Mouse (Mus musculus) spleen, adult 2 months (tissue): ENCODE results near the gene Alx3. TPM values are rescaled to one million over a fixed set of nuclear protein-coding genes. Genes with fewer than 3 reads are reported as not detected.

Experiments used
- DNase-seq, 2 experiments: peaks; one replicate each; pipeline versions ENCODE4 v3.0.0 to v3.0.0-alpha.2; 2012 to 2021; ENCODE audit warnings: low spot score in 2 of 2, low read depth in 1 of 2
- H3K27ac ChIP-seq: fragments of 200-500 bp; 2 replicates; pipeline ENCODE4 v1.5.1; 2012; ENCODE audit warnings: low read length, inconsistent platforms; ENCODE audit not compliant: insufficient read depth
- H3K27me3 ChIP-seq: fragments of 200-500 bp; 2 replicates; pipeline ENCODE4 v1.6.1; 2012; ENCODE audit warnings: mild to moderate bottlenecking, moderate library complexity, low read length, inconsistent platforms; ENCODE audit not compliant: control insufficient read depth, insufficient read depth
- H3K36me3 ChIP-seq: fragments of 200-500 bp; 2 replicates; pipeline ENCODE4 v1.6.1; 2012; ENCODE audit warnings: mild to moderate bottlenecking, low read length, inconsistent platforms; ENCODE audit not compliant: control insufficient read depth, insufficient read depth
- H3K4me1 ChIP-seq: fragments of 200-500 bp; 2 replicates; pipeline ENCODE4 v1.6.1; 2011; ENCODE audit warnings: inconsistent platforms; ENCODE audit not compliant: control insufficient read depth, insufficient read depth, insufficient read length
- H3K4me3 ChIP-seq: fragments of 200-500 bp; 2 replicates; pipeline ENCODE4 v1.5.1; 2011; ENCODE audit warnings: mild to moderate bottlenecking, inconsistent platforms; ENCODE audit not compliant: insufficient read depth, insufficient read length; ENCODE audit errors: extremely low read depth
- CTCF ChIP-seq: fragments of 200-500 bp; IDR thresholded peaks from 2 replicates; pipeline ENCODE4 v1.5.1; 2011; ENCODE audit warnings: mild to moderate bottlenecking, inconsistent platforms; ENCODE audit not compliant: insufficient read depth, insufficient read length, insufficient replicate concordance; ENCODE audit errors: extremely low read depth
- POLR2A ChIP-seq: fragments of 200-500 bp; IDR thresholded peaks from 2 replicates; pipeline ENCODE4 v1.6.1; 2011; ENCODE audit warnings: low read depth, low read length, inconsistent platforms
- WGBS: fragments of 180-500 bp; shearing (Covaris S2); methylation state at CpG from one replicate; pipeline ENCODE4 v1.1.7; 2018; 5-methylcytosine and 5-hydroxymethylcytosine counted together
- polyA plus RNA-seq: library from polyadenylated mRNA; depleted of rRNA; stranded (reverse); fragments of >200 nt; gene quantifications from 2 replicates; pipeline ENCODE4 v1.2.3, GENCODE M21; 2012; rRNA removed

Alx3 gene
- not detected in 2 replicates for polyA plus RNA-seq

GRCm38 (mm10) chr3:107594662-107595263 lies at the start of gene Alx3:
Gene Alx3, plus strand, starts transcription at chr3:107595031.
- DNase-seq: no peak
- WGBS: 4% methylated on average over 45 of the region's 46 CpGs
- Histone ChIP-seq H3K4me1 (peaks cover 7% of the 10 kb centered on the region), H3K4me3 (peak within 1 kb of the TSS; percentile 5; the same call in 1 of the 2 replicates), H3K27ac (no peak within 1 kb of the TSS), H3K36me3 (no peaks in the 10 kb centered on the region), H3K27me3 (peaks cover 30% of the 10 kb centered on the region)
- TF ChIP-seq CTCF: no peak

GRCm38 (mm10) chr3:107545278-107545677 lies 49.6 kb upstream of the Alx3 start:
- Histone ChIP-seq H3K27me3 (no peaks in the 10 kb centered on the region), H3K4me1 (no peaks in the 10 kb centered on the region), H3K4me3 (no peak overlapping the region), H3K27ac (no peak overlapping the region), H3K36me3 (no peaks in the 10 kb centered on the region)
- WGBS: 71% methylated on average over 5 of the region's 5 CpGs
- TF ChIP-seq POLR2A (no peak), CTCF (no peak)
- no peak for DNase-seq

GRCm38 (mm10) chr3:107545716-107546412 lies 49.0 kb upstream of the Alx3 start:
- TF ChIP-seq CTCF (no peak), POLR2A (no peak)
- WGBS: 71% methylated on average over 10 of the region's 10 CpGs
- no peak for DNase-seq
- Histone ChIP-seq H3K27me3 (no peaks in the 10 kb centered on the region), H3K27ac (no peak overlapping the region), H3K4me1 (no peaks in the 10 kb centered on the region), H3K36me3 (no peaks in the 10 kb centered on the region), H3K4me3 (no peak overlapping the region)

GRCm38 (mm10) chr3:107546956-107547355 lies 47.9 kb upstream of the Alx3 start:
- Histone ChIP-seq H3K27me3 (no peaks in the 10 kb centered on the region), H3K36me3 (no peaks in the 10 kb centered on the region), H3K27ac (no peak overlapping the region), H3K4me1 (no peaks in the 10 kb centered on the region), H3K4me3 (no peak overlapping the region)
- TF ChIP-seq POLR2A (no peak), CTCF (no peak)
- no peak for DNase-seq
- WGBS: 58% methylated on average over 2 of the region's 2 CpGs

GRCm38 (mm10) chr3:107550409-107551049 lies 44.3 kb upstream of the Alx3 start:
- TF ChIP-seq CTCF: peak; percentile 35; the same call in 1 of the 2 replicates
- no peak for TF ChIP-seq POLR2A
- Histone ChIP-seq H3K27ac (no peak overlapping the region), H3K4me1 (no peaks in the 10 kb centered on the region), H3K27me3 (no peaks in the 10 kb centered on the region), H3K4me3 (no peak overlapping the region), H3K36me3 (no peaks in the 10 kb centered on the region)
- DNase-seq: peak in 1 of 2 experiments; percentile 14
- 74% methylated on average over 17 of the region's 17 CpGs for WGBS

- Histone ChIP-seq H3K4me3 (no peak within 1 kb of the TSS), H3K4me1 (no peaks in the 10 kb centered on the region), H3K27me3 (no peaks in the 10 kb centered on the region), H3K36me3 (no peaks in the 10 kb centered on the region), H3K27ac (no peak within 1 kb of the TSS)
- no peak for DNase-seq
- TF ChIP-seq POLR2A (no peak), CTCF (no peak)
- 93% methylated on average over 2 of the region's 2 CpGs for WGBS
These were observed 40.0 kb upstream of the Alx3 start, which contains the start of gene Ubl4b for GRCm38 (mm10) chr3:107554842-107555241. Gene Ubl4b, minus strand, starts transcription at chr3:107555073.
